Mouse (Mus musculus) hindbrain, embryonic 12.5 days (tissue): ENCODE results near the gene Uba1. TPM values are rescaled to one million over a fixed set of nuclear protein-coding genes. Genes with fewer than 3 reads are reported as not detected.
A peak's percentile ranks its signal among the peaks of the same experiment; 100 is the strongest.
"Not testable (repeated sequence)": the region's sequence is repeated elsewhere in the genome, so short reads cannot be mapped to it uniquely, and the experiment has no call there.

ENCODE experiments used
- ATAC-seq: fragments of 200-750 bp; cut with Nextera tagmentation; 2 replicates; pipeline ENCODE4 v1.8.0; 2017; ENCODE audit warnings: moderate TSS enrichment; ENCODE audit not compliant: low FRiP score
- H3K27ac ChIP-seq: fragments of 300-500 bp; sonication (generic); 2 replicates; pipeline ENCODE4 v1.5.1; 2016; ENCODE audit warnings: mild to moderate bottlenecking
- H3K27me3 ChIP-seq: fragments of 300-500 bp; sonication (generic); 2 replicates; pipeline ENCODE4 v1.6.1; 2016; ENCODE audit warnings: mild to moderate bottlenecking
- H3K36me3 ChIP-seq: fragments of 300-500 bp; sonication (generic); 2 replicates; pipeline ENCODE4 v1.6.1; 2016; ENCODE audit warnings: mild to moderate bottlenecking
- H3K4me1 ChIP-seq: fragments of 300-500 bp; sonication (generic); 2 replicates; pipeline ENCODE4 v1.6.1; 2016
- H3K4me2 ChIP-seq: fragments of 300-500 bp; sonication (generic); replicated peaks from 2 replicates; pipeline ENCODE4 v1.6.1; 2016; ENCODE audit warnings: mild to moderate bottlenecking
- H3K4me3 ChIP-seq: fragments of 300-500 bp; sonication (generic); 2 replicates; pipeline ENCODE4 v1.5.1; 2016; ENCODE audit warnings: mild to moderate bottlenecking
- H3K9ac ChIP-seq: fragments of 300-500 bp; sonication (generic); 2 replicates; pipeline ENCODE4 v1.6.1; 2016; ENCODE audit warnings: mild to moderate bottlenecking, moderate library complexity
- H3K9me3 ChIP-seq: fragments of 300-500 bp; sonication (generic); replicated peaks from 2 replicates; pipeline ENCODE4 v1.6.1; 2016; ENCODE audit warnings: mild to moderate bottlenecking
- WGBS: fragments of 180-500 bp; shearing (Covaris S2); methylation state at CpG from one replicate; pipeline ENCODE4 v1.1.7; 2016; 5-methylcytosine and 5-hydroxymethylcytosine counted together
- polyA plus RNA-seq: library from polyadenylated mRNA; unstranded; fragments of >200 nt; fragmentation: Nextera tagmentation; extraction: Ambion mirVana; gene quantifications from 2 replicates; pipeline ENCODE4 v1.2.1, GENCODE M21; 2016

The Uba1 gene
- polyA plus RNA-seq, 1 experiment from 2014 or later: 369 TPM

DNA sequence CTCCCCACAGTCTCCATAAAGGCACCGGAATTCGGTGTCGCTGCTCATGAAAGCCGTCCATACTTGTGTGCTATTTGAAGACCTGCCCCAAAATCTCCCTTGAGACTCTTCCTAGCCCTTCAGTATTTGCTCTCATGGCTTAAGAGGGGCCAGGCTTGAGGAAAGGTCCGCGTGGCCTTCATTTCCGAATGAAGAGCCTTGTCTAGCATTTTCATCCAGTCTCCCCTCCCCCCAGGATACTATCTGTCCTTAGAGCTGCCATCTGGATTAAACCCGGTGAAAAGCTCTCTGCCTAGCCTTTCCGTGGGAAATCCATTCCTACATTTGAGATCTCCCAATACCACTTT is 5.3 kb downstream of the Uba1 start:
- H3K9ac ChIP-seq: peak overlapping the region; percentile 73
- H3K4me3 ChIP-seq: peak overlapping the region; percentile 54
- peak; percentile 1; the same call in 1 of the 2 replicates for ATAC-seq
- peaks cover 12% of the 10 kb centered on the region; the same call in 1 of the 2 replicates for H3K4me1 ChIP-seq
- H3K9me3 ChIP-seq: no peaks in the 10 kb centered on the region
- no peaks in the 10 kb centered on the region for H3K27me3 ChIP-seq
- H3K36me3 ChIP-seq: peaks cover 6% of the 10 kb centered on the region; the same call in 1 of the 2 replicates
- H3K4me2 ChIP-seq: peak overlapping the region; percentile 48
- 25% methylated on average over 9 of the region's 9 CpGs for WGBS
- H3K27ac ChIP-seq: peak overlapping the region; percentile 81

DNA sequence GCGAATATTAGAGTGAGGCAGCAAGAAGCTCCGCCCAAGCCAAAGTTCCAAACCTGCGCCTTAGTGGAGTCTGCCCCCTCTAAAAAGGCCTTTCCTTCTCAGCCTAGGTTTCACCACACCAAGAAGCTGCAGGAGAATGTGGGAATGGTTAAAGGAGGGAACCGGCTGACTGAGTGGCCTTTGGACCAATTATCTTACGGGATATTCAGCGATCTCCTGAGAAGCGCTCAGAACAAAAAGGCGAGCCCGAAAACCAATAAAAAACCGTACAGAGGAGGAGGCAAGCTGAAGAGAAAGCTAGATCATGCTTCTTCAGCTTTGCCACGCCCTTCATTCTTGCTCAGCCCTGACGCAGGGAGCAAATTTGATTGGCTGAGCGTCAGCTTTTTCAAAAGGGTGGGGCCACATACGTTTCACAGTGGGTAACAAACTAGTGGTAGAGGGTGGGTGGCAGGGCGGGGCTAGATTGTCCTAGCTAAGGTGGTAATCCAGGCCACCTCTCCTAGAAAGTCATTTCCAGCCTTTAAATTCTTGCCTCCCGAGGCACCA is 29.5 kb downstream of the Uba1 start, which contains the start of gene Cdk16:
Cdk16 (plus strand) TSS at position 436 of the 549 bp plus-strand sequence.
- Histone ChIP-seq H3K27me3 (no peaks in the 10 kb centered on the region), H3K9ac (peak within 1 kb of the TSS; percentile 85), H3K9me3 (no peaks in the 10 kb centered on the region), H3K27ac (peak within 1 kb of the TSS; percentile 97), H3K4me1 (peaks cover 8% of the 10 kb centered on the region), H3K36me3 (peaks cover 10% of the 10 kb centered on the region), H3K4me2 (peak within 1 kb of the TSS; percentile 60), H3K4me3 (peak within 1 kb of the TSS; percentile 62)
- WGBS: 17% methylated on average over 16 of the region's 16 CpGs
- ATAC-seq: peak; percentile 95

DNA sequence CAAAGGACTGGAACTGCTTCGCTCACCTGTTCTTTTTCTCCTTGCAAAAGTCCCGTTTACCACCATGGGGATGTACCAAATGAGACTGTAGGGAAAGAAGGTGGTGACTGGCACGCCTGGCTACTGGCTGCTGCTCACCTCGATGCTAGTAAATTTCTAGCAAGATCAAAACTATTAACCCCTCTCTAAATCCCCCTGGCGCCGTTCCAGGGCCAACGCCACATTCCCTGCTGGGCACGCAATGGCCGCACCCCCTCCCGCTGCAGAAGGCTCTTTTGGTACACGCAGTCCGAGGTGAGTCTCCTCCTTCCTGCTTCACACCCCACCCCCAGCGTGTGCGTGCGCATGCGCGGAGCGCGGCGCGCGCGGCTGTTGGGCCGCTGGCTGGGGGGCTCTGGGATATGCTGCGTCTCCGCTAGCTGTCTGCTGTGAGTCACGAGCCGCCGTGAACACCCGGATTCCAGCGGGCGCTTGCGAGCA is 30.0 kb downstream of the Uba1 start:
- H3K4me1 ChIP-seq: peaks cover 8% of the 10 kb centered on the region
- H3K9ac ChIP-seq: peak overlapping the region; percentile 85
- peak; percentile 93 for ATAC-seq
- 21% methylated on average over 33 of the region's 33 CpGs for WGBS
- H3K27me3 ChIP-seq: no peaks in the 10 kb centered on the region
- peak overlapping the region; percentile 97 for H3K27ac ChIP-seq
- H3K36me3 ChIP-seq: peaks cover 10% of the 10 kb centered on the region
- H3K4me2 ChIP-seq: peak overlapping the region; percentile 60
- H3K9me3 ChIP-seq: no peaks in the 10 kb centered on the region
- H3K4me3 ChIP-seq: peak overlapping the region; percentile 62

DNA sequence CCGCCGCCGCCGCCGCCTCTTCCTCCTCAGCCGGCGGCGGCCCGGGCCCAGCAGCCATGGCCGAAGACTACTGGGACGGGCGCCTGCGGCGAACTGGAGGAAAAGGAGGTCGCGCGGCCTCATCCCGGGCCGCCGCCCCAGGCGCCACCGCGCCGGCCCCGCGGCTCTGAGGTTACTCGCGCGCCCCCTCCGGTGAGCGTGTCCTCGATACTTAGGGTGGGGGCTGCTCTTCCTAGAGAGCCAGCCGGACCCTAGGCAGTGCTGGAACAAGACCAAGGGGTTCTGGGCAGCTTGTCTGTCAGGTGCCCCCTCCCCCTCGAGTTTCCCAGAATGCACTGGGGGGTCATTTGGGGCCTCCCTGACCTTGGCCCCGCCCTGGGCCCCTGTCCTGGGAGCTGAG is 30.5 kb downstream of the Uba1 start:
- H3K4me3 ChIP-seq: peak overlapping the region; percentile 62
- H3K27me3 ChIP-seq: no peaks in the 10 kb centered on the region
- peak overlapping the region; percentile 97 for H3K27ac ChIP-seq
- H3K9ac ChIP-seq: peak overlapping the region; percentile 85
- H3K4me1 ChIP-seq: peaks cover 8% of the 10 kb centered on the region
- WGBS: 17% methylated on average over 26 of the region's 35 CpGs
- ATAC-seq: peak; percentile 64
- peaks cover 11% of the 10 kb centered on the region; the same call in 1 of the 2 replicates for H3K36me3 ChIP-seq
- H3K4me2 ChIP-seq: peak overlapping the region; percentile 60
- H3K9me3 ChIP-seq: no peaks in the 10 kb centered on the region

DNA sequence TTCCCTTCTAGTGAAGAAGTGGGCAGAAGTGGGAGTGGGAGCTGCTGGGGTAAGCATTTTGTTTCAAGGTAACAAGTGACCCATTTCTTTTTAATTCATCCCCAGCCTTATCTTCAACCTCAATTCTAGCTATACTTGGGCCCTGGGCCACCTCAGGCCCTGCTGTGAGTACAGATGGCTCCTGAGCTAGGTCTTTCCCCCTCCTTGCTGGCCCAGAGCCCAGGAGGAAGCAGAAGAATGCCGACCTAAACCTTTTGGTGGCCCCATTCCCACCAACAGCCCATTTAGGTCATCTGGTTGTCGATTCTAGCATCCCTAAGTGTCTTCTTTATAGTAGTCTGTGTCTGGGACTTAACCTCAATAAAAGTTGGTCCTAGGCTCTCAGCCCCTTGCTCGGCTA is 33.4 kb downstream of the Uba1 start:
- no peak for ATAC-seq
- 83% methylated on average over 3 of the region's 3 CpGs for WGBS
- H3K4me2 ChIP-seq: no peak overlapping the region
- peaks cover 8% of the 10 kb centered on the region for H3K4me1 ChIP-seq
- H3K27me3 ChIP-seq: no peaks in the 10 kb centered on the region
- H3K27ac ChIP-seq: no peak overlapping the region
- H3K4me3 ChIP-seq: no peak overlapping the region
- no peak overlapping the region for H3K9ac ChIP-seq
- H3K36me3 ChIP-seq: peaks cover 31% of the 10 kb centered on the region; the same call in 1 of the 2 replicates
- no peaks in the 10 kb centered on the region for H3K9me3 ChIP-seq

DNA sequence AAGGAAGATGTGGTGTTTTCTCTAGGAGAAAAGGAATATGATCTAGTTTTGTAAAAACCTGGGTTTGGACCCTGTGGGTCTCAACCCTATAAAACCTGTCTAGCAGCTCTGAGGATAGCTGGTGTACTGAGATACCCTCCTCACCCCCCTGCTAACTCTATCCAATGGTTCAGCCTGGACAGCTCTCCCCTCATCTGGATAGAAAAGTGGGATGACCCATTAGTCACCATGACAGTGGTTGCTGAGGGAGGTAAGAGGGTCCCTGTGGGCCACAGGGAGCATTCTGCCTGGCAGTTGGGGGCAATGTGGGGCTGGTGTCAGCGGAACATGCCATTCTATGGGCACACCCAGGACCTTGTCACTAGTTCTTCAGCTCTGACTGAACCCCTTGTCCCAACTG is 34.5 kb downstream of the Uba1 start:
- Histone ChIP-seq H3K36me3 (peaks cover 40% of the 10 kb centered on the region; the same call in 1 of the 2 replicates), H3K27ac (no peak overlapping the region), H3K4me2 (no peak overlapping the region), H3K4me1 (peaks cover 5% of the 10 kb centered on the region), H3K9me3 (no peaks in the 10 kb centered on the region), H3K4me3 (no peak overlapping the region), H3K27me3 (no peaks in the 10 kb centered on the region), H3K9ac (no peak overlapping the region)
- no peak for ATAC-seq
- 85% methylated on average over 1 of the region's 1 CpGs for WGBS

DNA sequence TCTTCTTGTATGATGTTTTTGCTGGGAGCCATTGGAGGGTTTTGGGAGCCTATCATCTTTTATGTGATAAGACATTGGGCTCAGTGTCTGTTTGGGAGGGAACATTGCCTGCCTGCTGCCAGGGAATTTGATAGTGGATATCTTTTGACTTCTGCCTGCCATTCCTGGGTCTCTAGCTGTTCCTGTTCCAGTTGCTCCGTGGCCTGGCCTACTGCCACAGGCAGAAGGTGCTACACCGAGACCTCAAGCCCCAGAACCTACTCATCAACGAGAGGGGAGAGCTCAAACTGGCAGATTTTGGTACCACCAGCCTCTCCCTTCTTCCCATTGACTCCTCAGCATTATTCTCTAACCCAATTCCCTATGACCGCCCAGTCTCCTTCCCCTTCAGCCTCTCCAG is 37.7 kb downstream of the Uba1 start:
- Histone ChIP-seq H3K4me3 (no peak overlapping the region), H3K36me3 (peaks cover 52% of the 10 kb centered on the region)
- 92% methylated on average over 4 of the region's 4 CpGs for WGBS

DNA sequence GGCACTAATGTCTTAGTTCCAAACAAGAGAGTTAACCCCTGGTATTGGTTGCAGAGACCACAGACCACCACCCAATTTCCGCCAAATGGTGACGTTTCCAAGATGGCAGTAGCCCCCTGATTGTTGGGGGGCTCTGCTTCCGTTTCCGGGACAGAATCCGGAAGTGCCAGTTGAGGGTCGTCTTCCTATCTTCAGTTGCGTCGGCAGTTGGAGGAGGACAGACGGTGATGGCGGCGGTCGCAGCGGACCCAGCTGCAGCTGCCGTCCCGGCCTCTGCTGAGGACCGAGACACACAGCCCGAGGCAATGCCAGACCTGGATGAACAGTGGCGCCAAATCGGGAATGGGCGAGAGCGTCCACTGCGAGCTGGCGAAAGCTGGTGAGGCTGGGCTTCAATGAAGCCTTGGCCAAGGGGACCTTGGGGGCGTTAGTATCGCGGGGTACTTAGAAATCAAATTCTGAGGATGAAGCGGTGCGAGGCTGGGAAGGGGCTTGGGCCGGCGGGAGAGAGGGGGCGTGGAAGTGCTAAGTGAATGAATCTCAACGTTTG is 45.7 kb downstream of the Uba1 start, which contains the start of gene Usp11:
Usp11 (plus strand) TSS at position 166 of the 550 bp plus-strand sequence.
- Histone ChIP-seq H3K4me1 (no peaks in the 10 kb centered on the region), H3K27ac (peak within 1 kb of the TSS; percentile 92), H3K9ac (peak within 1 kb of the TSS; percentile 67), H3K4me2 (peak within 1 kb of the TSS; percentile 46), H3K27me3 (no peaks in the 10 kb centered on the region), H3K9me3 (no peaks in the 10 kb centered on the region), H3K36me3 (peaks cover 4% of the 10 kb centered on the region), H3K4me3 (peak within 1 kb of the TSS; percentile 54)
- 20% methylated on average over 32 of the region's 32 CpGs for WGBS
- peak; percentile 85 for ATAC-seq

More for the DNA sequence above, 37.7 kb downstream of the Uba1 start:
- ATAC-seq: no peak
- Histone ChIP-seq H3K27me3 (no peaks in the 10 kb centered on the region), H3K4me1 (no peaks in the 10 kb centered on the region), H3K9me3 (no peaks in the 10 kb centered on the region), H3K4me2 (no peak overlapping the region), H3K9ac (no peak overlapping the region), H3K27ac (no peak overlapping the region)

DNA sequence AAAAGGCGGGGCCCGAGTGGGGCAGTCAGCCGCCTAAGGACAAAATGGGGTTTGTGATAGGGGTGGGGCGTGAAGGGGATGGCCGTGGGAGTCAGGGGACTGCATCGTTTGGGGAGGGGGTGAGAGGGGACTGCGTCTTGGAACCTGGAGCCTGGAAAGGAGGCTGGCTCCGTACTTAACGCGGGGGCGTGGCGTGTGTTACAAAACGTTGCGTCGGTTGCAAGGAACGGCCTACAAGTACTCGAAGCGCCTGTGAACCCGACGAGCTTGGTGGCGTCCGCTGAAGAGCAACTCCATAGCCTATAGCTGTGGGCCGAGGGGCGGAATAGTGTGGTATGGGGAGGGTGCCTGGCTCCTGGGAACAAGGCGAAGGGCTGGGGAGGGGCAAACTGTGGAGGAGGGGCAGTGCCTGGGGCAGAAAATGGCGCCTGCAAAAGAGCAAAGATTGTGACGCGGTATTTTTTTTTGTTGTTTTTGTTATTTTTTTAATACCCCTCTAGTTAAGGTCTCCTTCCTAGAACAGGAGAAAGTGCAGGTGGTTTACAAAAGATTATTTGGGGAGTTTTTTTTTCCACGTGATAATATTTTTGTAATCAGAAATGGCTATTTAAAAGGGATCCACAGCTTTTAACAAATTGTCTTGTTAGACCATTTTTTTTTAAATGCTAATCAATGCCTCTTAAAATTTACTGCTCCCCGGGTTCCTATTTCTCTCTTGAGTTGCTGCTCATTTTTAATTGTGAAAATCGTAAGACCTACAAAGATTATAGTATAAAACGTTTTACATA is 46.4 kb downstream of the Uba1 start:
- H3K36me3 ChIP-seq: 0 out of 2 replicates have a peak, but pooled peaks cover under 1% of the 10 kb centered on the region
- H3K9ac ChIP-seq: peak overlapping the region; percentile 67
- no peaks in the 10 kb centered on the region for H3K27me3 ChIP-seq
- peak overlapping the region; percentile 54 for H3K4me3 ChIP-seq
- H3K9me3 ChIP-seq: no peaks in the 10 kb centered on the region
- WGBS: 20% methylated on average over 31 of the region's 32 CpGs
- peak; percentile 94 for ATAC-seq
- no peaks in the 10 kb centered on the region for H3K4me1 ChIP-seq
- H3K4me2 ChIP-seq: peak overlapping the region; percentile 46
- H3K27ac ChIP-seq: peak overlapping the region; percentile 92

DNA sequence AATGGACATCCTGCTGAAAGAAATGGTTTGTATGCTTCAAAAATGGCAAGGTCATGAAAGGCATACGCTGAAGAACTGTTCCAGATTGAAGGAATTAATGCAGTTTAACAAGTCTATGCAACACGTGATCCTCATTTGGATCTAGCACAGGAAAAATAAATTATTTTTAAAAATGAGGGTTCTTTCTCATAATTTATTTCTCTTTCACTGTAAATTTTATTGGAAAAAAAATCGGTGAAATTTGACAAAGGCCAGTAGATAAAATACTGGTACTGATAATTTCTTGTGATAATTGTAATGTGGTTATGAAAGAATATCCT is 46.9 kb downstream of the Uba1 start:
- no peaks in the 10 kb centered on the region for H3K36me3 ChIP-seq
- no peaks in the 10 kb centered on the region for H3K27me3 ChIP-seq
- peak overlapping the region; percentile 92; the same call in 1 of the 2 replicates for H3K27ac ChIP-seq
- H3K4me1 ChIP-seq: no peaks in the 10 kb centered on the region
- no peaks in the 10 kb centered on the region for H3K9me3 ChIP-seq
- H3K9ac ChIP-seq: 0 out of 2 replicates have a peak overlapping the region, but pooled peaks have one; percentile 67
- ATAC-seq: no peak
- peak overlapping the region; percentile 46 for H3K4me2 ChIP-seq
- peak overlapping the region; percentile 54 for H3K4me3 ChIP-seq
- 29% methylated on average over 3 of the region's 3 CpGs for WGBS

DNA sequence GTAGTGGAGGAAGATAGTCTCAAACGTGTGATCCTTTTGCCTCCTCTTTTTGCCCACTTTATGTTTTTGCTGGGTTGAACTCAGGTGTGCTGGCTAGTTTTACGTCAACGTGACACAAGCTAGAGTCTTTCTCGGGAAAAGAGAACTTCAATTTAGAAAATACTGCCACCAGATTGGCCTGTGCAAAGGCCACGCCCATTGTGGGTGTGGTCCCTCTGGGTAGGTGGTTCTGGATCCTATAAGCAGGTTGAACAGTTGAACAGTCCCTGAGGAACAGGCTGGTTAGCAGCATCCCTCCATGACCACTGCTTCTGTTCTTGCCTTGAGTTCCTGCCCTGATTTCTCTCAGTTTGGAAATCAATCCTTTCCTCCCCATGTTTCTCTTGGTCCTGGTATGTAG is 70.6 kb downstream of the Uba1 start:
- ATAC-seq: no peak
- WGBS: 76% methylated on average over 5 of the region's 5 CpGs
- Histone ChIP-seq H3K36me3 (no peaks in the 10 kb centered on the region), H3K4me2 (no peak overlapping the region), H3K27me3 (no peaks in the 10 kb centered on the region), H3K9me3 (no peaks in the 10 kb centered on the region), H3K4me3 (no peak overlapping the region), H3K9ac (no peak overlapping the region), H3K27ac (no peak overlapping the region), H3K4me1 (no peaks in the 10 kb centered on the region)

DNA sequence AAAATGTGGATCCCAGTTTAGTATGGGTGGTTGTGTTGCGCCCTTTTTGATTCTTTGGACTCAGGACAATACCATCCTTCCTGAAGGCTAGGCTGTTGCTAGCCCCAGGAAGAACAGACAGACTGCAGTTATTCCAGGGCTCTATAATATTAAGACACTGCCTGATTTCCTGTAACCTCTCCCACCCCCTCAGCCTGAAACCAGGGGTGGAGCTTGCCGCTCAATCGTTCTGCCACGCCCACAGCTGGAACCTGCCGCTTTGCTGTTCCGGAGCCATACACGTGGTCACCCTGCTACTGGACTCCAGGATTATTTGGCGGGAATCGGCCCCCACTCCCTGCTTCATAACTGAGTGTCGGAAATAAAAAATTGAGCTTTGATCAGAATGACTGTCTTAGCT is 71.9 kb downstream of the Uba1 start:
- not testable (repeated sequence) for H3K27ac ChIP-seq, H3K4me1 ChIP-seq, ATAC-seq, H3K9me3 ChIP-seq, H3K27me3 ChIP-seq, H3K4me3 ChIP-seq, H3K4me2 ChIP-seq, H3K36me3 ChIP-seq, H3K9ac ChIP-seq
- 46% methylated on average over 10 of the region's 10 CpGs for WGBS
